Mouse (Mus musculus): ENCODE measurements around the gene Cep63.

Gene Cep63

GRCm38 (mm10) chr9:102558463-102558862 lies 67.9 kb downstream of the Cep63 start:
- DNase-seq (ENCODE audit: low spot score), result no peak

GRCm38 (mm10) chr9:102553781-102554180 lies 72.6 kb downstream of the Cep63 start:
- DNase-seq (ENCODE audit: low spot score), result no peak

- DNase-seq (ENCODE audit: low spot score), result no peak
These were observed 74.6 kb downstream of the Cep63 start for GRCm38 (mm10) chr9:102551771-102552170.

GRCm38 (mm10) chr9:102549211-102549610 lies 77.1 kb downstream of the Cep63 start:
- no peak for DNase-seq (ENCODE audit: low spot score)

GRCm38 (mm10) chr9:102547028-102547354 lies 79.3 kb downstream of the Cep63 start:
- no peak for DNase-seq (ENCODE audit: low spot score)

GRCm38 (mm10) chr9:102546256-102547027 lies 79.9 kb downstream of the Cep63 start:
- no peak for DNase-seq (ENCODE audit: low spot score)

- DNase-seq (ENCODE audit: low spot score), result no peak
These were observed 80.7 kb downstream of the Cep63 start for GRCm38 (mm10) chr9:102545406-102546255.

- peak; percentile 80 for DNase-seq (ENCODE audit: low spot score)
These were observed 81.5 kb downstream of the Cep63 start for GRCm38 (mm10) chr9:102544773-102545366.

- no peak for DNase-seq (ENCODE audit: low spot score)
These were observed 82.1 kb downstream of the Cep63 start for GRCm38 (mm10) chr9:102544116-102544772.

- DNase-seq (ENCODE audit: low spot score), result no peak
These were observed 82.6 kb downstream of the Cep63 start for GRCm38 (mm10) chr9:102543761-102544115.

GRCm38 (mm10) chr9:102542540-102542939 lies 83.8 kb downstream of the Cep63 start:
- DNase-seq (ENCODE audit: low spot score), result no peak

GRCm38 (mm10) chr9:102541666-102542065 lies 84.7 kb downstream of the Cep63 start:
- DNase-seq (ENCODE audit: low spot score), result no peak

GRCm38 (mm10) chr9:102539699-102540098 lies 86.6 kb downstream of the Cep63 start:
- no peak for DNase-seq (ENCODE audit: low spot score)

- no peak for DNase-seq (ENCODE audit: low spot score)
These were observed 89.4 kb downstream of the Cep63 start for GRCm38 (mm10) chr9:102536968-102537367.

Measured in yolk sac, embryonic 10.5 days (tissue).